Mouse (Mus musculus) hindbrain, embryonic 10.5 days (tissue): Measurements from ENCODE around the gene Rbm26. TPM values are rescaled to one million over a fixed set of nuclear protein-coding genes. Genes with fewer than 3 reads are reported as not detected.

Experiments used
- DNase-seq: peaks from one replicate; pipeline ENCODE4 v3.0.0-alpha.2; 2017; ENCODE audit warnings: low spot score
- H3K27ac ChIP-seq: fragments of 300-500 bp; sonication (generic); 2 replicates; pipeline ENCODE4 v1.5.1; 2016; ENCODE audit warnings: mild to moderate bottlenecking, moderate library complexity
- H3K27me3 ChIP-seq: fragments of 300-500 bp; sonication (generic); 2 replicates; pipeline ENCODE4 v1.6.1; 2016; ENCODE audit warnings: mild to moderate bottlenecking; ENCODE audit not compliant: poor library complexity, insufficient read depth, severe bottlenecking
- H3K36me3 ChIP-seq: fragments of 300-500 bp; sonication (generic); 2 replicates; pipeline ENCODE4 v1.6.1; 2016; ENCODE audit warnings: mild to moderate bottlenecking, moderate library complexity
- H3K4me1 ChIP-seq: fragments of 300-500 bp; sonication (generic); replicated peaks from 2 replicates; pipeline ENCODE4 v1.6.1; 2016; ENCODE audit warnings: mild to moderate bottlenecking
- H3K4me3 ChIP-seq: fragments of 300-500 bp; sonication (generic); 2 replicates; pipeline ENCODE4 v1.5.1; 2016; ENCODE audit warnings: mild to moderate bottlenecking, moderate library complexity
- H3K9me3 ChIP-seq: fragments of 300-500 bp; sonication (generic); 2 replicates; pipeline ENCODE4 v1.6.1; 2016; ENCODE audit warnings: mild to moderate bottlenecking, moderate library complexity
- WGBS: fragments of 180-500 bp; shearing (Covaris S2); methylation state at CpG from one replicate; pipeline ENCODE4 v1.1.7; 2016; 5-methylcytosine and 5-hydroxymethylcytosine counted together
- polyA plus RNA-seq: library from polyadenylated mRNA; unstranded; fragments of >200 nt; fragmentation: Nextera tagmentation; extraction: Ambion mirVana; gene quantifications from 2 replicates; pipeline ENCODE4 v1.2.1, GENCODE M21; 2016

Rbm26 gene
- polyA plus RNA-seq, 1 experiment from 2014 or later, result 24.9 TPM

DNA sequence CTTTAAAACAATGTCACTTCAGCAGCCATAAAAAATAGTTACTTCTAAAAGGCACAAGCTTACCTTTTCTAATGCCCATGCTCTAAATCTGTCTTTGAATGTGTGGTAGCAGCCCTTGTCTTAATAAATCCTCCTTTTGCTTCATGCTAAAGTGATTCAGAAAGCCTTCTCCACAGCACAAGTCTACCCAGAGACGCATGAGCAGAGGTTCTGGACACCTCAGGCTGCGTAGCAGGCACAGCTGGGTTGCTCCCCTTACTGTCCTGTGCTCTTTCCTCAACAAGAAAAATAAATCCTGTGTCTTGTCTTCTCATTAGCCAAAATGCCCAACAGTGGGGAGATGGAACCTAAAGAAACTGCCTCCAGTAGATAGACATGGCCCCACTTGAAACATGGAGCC lies 102.4 kb downstream of the Rbm26 start:
- Histone ChIP-seq H3K27me3 (no peaks in the 10 kb centered on the region), H3K4me1 (no peaks in the 10 kb centered on the region), H3K27ac (no peak overlapping the region), H3K9me3 (no peaks in the 10 kb centered on the region), H3K4me3 (no peak overlapping the region), H3K36me3 (no peaks in the 10 kb centered on the region)
- WGBS, result 95% methylated on average over 2 of the region's 2 CpGs
- no peak for DNase-seq

DNA sequence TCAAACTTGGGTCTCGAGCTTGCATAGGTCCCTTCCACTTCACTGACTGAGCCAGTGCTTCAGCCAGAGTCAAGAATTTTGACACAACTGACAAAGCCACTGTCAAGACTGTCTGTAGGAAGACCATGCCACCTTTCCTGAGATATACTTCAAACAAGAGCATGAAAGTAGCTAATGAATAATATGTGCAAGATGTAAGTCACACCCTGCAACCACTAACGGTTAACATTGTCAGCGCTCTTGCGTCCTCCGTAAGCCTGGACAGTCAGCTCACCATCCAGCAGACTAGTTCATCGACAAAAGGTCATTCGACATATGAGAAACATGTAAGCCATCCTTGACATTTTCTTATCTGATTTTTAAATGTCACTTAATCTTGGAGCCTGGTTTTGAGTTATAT lies 102.8 kb downstream of the Rbm26 start:
- no peak for DNase-seq
- H3K27me3 ChIP-seq, result no peaks in the 10 kb centered on the region
- no peaks in the 10 kb centered on the region for H3K36me3 ChIP-seq
- H3K9me3 ChIP-seq, result no peaks in the 10 kb centered on the region
- 92% methylated on average over 7 of the region's 7 CpGs for WGBS
- H3K4me3 ChIP-seq, result no peak overlapping the region
- no peaks in the 10 kb centered on the region for H3K4me1 ChIP-seq
- H3K27ac ChIP-seq, result no peak overlapping the region

DNA sequence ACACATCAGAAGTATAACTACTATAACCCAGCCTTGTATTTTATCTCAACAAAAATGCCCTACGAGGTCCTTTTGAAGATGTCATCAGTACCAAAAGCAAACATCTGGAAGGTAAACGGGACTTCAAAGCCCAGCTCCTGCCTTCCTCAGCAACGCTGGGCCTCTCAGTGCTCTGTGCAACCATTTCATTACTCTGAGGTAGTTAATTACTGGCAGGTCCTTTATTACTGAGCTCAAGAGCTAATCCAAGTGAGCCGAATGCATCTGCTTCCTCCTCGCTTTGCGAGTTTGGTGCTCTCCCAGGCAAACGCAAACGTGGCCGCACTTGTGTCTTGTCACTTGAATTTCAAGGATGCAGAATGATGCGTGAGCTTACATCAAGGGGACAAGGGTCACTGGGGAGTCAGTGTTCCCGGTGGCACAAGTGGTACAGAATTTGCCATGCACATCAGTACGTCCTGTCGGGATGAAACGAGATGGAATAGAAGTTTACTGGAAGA lies 106.1 kb downstream of the Rbm26 start:
- 76% methylated on average over 14 of the region's 14 CpGs for WGBS

DNA sequence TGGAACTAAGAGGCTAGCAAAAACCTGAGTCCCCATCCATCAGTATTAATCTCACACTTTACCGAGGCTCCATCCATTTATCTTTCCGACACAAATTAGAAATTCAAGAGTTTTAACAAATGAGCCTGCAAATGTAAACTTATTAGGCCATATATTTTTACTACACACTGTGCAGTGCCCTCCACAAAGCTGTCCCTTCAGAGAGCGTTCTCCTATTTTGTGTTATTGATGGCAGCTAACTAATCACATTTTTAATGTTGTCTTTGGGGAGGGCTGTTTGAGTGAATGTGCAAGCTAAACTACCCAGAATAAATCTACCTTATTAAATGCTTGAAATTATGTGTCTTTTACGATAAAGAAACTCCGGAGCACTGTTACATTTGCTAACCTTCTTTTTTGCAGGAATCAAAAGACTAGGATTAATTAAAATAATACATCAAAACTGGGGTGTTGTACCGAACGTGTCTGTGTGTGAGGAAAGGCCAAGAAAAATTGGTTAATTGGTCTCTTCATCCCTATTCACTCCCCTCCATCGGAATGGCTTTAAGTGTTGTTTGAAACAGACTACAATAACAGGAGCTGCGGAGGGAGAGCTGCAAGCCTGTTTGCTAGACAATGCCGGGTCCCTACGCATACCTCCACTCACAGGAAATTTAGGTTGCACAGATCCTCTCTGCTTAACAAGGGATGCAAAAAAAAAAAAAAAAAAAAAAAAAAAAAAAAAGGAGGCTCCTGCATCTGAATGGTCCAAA lies 106.7 kb downstream of the Rbm26 start:
- Histone ChIP-seq H3K4me1 (no peaks in the 10 kb centered on the region), H3K4me3 (no peak overlapping the region), H3K9me3 (no peaks in the 10 kb centered on the region)

More for the DNA sequence above, 106.1 kb downstream of the Rbm26 start:
- DNase-seq, result no peak
- no peak overlapping the region for H3K4me3 ChIP-seq
- H3K4me1 ChIP-seq, result no peaks in the 10 kb centered on the region
- H3K27ac ChIP-seq, result no peak overlapping the region
- no peaks in the 10 kb centered on the region for H3K36me3 ChIP-seq
- no peaks in the 10 kb centered on the region for H3K27me3 ChIP-seq
- H3K9me3 ChIP-seq, result no peaks in the 10 kb centered on the region

DNA sequence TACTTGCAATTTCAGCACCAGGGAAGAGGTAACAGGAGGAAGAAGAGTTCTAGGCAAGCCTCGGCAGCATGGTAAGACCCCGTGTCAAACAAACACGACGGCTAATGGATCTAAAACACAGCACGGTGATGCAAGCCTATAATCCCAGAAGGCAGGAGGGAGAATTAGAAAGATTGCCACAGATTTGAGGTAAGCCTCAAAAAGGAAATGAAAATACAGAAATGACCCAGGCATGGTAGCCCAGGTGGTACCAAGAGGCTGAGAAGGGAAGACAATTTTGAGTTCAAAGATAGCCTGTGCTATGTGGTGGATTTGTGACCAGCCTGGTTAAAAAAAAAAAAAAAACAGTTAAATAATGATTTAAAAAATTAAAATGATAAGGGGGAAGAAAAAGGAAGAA lies 109.1 kb downstream of the Rbm26 start:
- 88% methylated on average over 5 of the region's 5 CpGs for WGBS
- H3K27me3 ChIP-seq, result no peaks in the 10 kb centered on the region
- H3K27ac ChIP-seq, result no peak overlapping the region
- H3K4me1 ChIP-seq, result no peaks in the 10 kb centered on the region
- H3K4me3 ChIP-seq, result no peak overlapping the region
- no peaks in the 10 kb centered on the region for H3K36me3 ChIP-seq
- H3K9me3 ChIP-seq, result no peaks in the 10 kb centered on the region
- DNase-seq, result no peak

More for the DNA sequence above, 106.7 kb downstream of the Rbm26 start:
- no peak overlapping the region for H3K27ac ChIP-seq
- H3K27me3 ChIP-seq, result no peaks in the 10 kb centered on the region
- 83% methylated on average over 11 of the region's 11 CpGs for WGBS
- DNase-seq, result no peak
- H3K36me3 ChIP-seq, result no peaks in the 10 kb centered on the region

DNA sequence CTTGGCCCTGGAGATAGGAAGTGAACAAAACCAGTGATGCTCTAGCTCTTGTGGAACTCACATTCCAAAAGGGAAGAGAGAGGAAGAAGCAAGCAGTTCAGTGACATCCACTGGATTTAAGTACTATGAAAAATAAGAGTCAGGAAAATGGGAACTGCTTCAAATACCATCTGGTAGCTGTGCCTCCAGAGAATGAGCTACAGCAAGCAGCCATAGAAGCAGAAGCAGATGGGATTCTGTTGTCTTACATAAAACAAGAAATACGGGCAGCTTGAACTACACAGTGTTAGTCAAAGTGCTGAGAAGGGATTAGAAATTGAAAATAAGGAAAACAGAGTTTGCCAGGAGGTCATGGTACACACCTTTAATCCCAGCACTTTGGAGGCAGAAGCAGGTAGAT lies 112.9 kb downstream of the Rbm26 start:
- DNase-seq, result no peak
- no peaks in the 10 kb centered on the region for H3K36me3 ChIP-seq
- WGBS, result 86% methylated on average over 1 of the region's 1 CpGs
- no peak overlapping the region for H3K4me3 ChIP-seq
- H3K4me1 ChIP-seq, result no peaks in the 10 kb centered on the region
- no peak overlapping the region for H3K27ac ChIP-seq
- no peaks in the 10 kb centered on the region for H3K9me3 ChIP-seq
- H3K27me3 ChIP-seq, result no peaks in the 10 kb centered on the region

DNA sequence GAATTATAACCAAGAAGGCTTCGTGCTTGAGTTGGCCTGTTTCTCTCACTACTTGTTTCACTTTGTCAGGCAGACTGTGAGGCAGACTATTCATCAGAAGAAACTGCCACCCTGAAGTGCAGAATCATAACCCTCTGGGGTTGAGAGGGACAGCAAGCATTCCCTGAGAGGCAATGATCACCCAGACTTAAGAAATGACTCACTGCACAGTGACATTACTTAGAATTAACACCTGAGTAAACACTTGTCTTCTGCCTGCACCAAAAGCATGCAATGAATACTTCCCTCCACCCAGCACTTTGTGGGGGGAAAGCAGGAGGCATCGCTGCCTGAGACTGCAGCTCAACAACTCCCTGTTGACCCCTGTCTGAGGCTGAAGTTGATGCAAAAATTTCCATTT lies 115.9 kb downstream of the Rbm26 start:
- no peaks in the 10 kb centered on the region for H3K9me3 ChIP-seq
- DNase-seq, result no peak
- no peak overlapping the region for H3K4me3 ChIP-seq
- no peaks in the 10 kb centered on the region for H3K27me3 ChIP-seq
- H3K27ac ChIP-seq, result no peak overlapping the region
- no peaks in the 10 kb centered on the region for H3K4me1 ChIP-seq
- H3K36me3 ChIP-seq, result no peaks in the 10 kb centered on the region
- WGBS, result 79% methylated on average over 2 of the region's 2 CpGs

DNA sequence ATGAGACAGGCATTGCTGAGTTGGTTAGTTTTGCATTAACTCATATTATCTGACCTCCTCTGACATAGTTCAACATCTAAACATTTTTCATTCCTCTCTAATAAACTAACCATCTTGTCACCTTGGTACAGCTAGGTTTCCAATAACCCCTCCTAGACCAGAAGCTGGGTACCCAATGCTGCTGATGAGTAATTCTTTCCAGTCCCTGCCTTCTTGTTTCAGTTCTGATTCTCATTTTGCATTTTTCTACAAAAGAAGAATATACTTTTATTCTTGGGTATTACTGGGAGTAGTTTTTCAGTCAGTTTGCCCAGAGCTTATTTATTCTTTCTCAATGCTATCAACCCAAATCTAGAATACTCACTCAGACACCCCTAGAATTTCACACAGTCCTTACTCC lies 119.2 kb downstream of the Rbm26 start:
- H3K36me3 ChIP-seq, result no peaks in the 10 kb centered on the region
- no peaks in the 10 kb centered on the region for H3K4me1 ChIP-seq
- H3K27ac ChIP-seq, result no peak overlapping the region

More for the DNA sequence above, 119.2 kb downstream of the Rbm26 start:
- H3K27me3 ChIP-seq, result no peaks in the 10 kb centered on the region
- no peaks in the 10 kb centered on the region for H3K9me3 ChIP-seq
- H3K4me3 ChIP-seq, result no peak overlapping the region
- DNase-seq, result no peak

Other genes starting within 250 kb of the Rbm26 start
- 48.4 and 58.9 TPM in 2 replicates for gene Ndfip2, start 81.2 kb upstream of the Rbm26 start, polyA plus RNA-seq